Mouse (Mus musculus) erythroblast, embryonic 14.5 days (primary cell): ENCODE results near the gene Gfod2.

Source experiments
- GATA1 ChIP-seq: IDR thresholded peaks from 2 replicates; pipeline ENCODE4 v1.6.1; 2012; ENCODE audit warnings: low read length, inconsistent platforms, mixed read lengths
- TAL1 ChIP-seq: IDR thresholded peaks from 3 replicates; pipeline ENCODE4 v1.6.1; 2012; ENCODE audit warnings: low read length, inconsistent platforms, mixed read lengths

DNA sequence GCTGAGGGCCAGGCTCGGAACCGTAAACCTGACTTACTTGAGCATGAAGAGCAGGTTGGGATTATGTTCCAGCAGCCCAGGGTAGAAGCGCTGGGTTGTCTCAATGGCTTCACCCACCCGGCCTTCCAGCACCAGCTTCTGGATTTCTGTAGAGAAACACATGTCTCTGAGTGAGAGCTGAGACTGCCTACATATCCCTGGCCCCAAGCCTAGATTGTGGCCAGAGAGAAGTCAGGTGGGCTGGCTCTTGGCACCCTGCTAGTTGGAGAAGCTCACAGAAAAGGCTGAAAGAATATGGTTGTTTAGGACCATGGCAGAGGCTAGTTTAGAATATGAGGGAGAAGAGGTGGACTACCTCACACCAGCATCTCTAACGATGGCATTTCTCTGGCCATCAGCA, 16.0 kb upstream of the Gfod2 start:
- TF ChIP-seq GATA1: no peak
- TF ChIP-seq TAL1: no peak
